Mouse (Mus musculus): ENCODE data around the gene Rtn2.
A peak's percentile ranks its signal among the peaks of the same experiment; 100 is the strongest.

DNA sequence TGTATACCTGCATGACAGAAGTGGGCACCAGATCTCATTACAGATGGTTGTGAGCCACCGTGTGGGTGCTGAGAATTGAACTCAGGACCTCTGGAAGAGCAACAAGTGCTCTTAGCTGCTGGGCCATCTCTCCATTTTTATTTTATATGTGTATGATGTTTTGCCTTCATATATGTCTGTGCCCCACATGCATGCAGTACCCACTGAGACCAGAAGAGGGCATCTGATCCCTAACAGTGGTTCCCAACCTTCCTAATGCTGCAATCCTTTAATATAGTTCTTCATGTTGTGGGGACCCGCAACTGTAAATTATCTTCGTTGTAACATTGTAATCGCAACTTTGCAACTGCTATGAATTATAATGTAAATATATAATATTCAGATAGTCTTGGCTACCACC, 2.3 kb downstream of the Rtn2 start:
- TF ChIP-seq CTCF (IDR thresholded peaks at IDR 0.05; ENCODE audit: low read depth, low read length) (peak; percentile 65), POLR2A (IDR thresholded peaks at IDR 0.05; ENCODE audit: extremely low read depth, insufficient read depth, low read length) (no peak)
